Mouse (Mus musculus) liver (tissue): ENCODE data around the gene Wnt2b.

Experiments used
- DNase-seq: peaks from one replicate; pipeline ENCODE4 v3.0.0-alpha.2; 2020; ENCODE audit warnings: mixed read lengths

Wnt2b gene

DNA sequence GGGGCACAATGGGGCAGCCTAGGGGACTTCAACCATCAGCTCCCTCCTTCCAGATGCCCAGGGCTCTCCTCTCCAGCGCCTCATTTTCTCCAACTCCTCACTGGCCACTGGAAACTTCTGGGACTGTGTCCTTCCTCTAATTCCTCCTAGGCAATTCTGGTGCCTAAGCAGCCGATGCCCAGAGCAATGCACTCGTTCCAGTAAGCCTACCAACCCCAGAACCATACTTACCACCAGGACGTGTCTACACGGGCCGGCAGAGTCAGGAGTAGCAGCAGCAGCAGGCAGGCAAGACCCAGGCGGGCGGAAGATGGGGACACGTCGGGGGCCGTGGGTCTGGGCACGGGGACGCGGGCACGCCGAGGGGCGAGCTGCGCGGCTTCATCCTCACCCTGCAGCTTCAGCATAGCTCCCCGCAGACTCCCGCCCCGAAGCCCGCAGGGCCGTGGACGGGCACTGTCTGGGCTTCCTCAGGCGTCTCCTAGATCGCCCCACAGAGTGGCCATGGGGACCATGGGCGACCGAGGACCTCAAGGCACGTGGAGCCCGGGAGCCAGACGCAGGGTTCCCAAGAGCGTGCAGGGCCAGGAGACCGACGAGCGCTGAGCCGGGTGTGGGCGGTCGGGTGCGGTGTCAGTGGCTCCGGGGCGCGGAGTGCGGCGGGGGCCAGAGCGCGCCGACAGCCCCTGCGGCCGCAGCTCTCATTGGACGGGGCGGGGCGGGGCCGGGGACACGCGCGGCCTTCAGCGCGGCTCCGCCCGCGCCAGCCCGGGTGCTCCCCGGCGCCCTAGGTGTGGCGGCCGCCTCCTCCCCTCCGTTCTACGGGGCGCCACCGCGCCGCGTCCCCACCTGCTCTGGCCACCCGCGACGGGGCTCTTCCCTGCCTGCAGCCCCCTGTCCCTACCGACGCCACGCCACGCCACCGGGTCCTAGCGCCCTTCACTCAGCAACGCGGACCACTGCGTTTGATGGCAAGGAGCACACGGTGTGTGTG lies at the start of gene Wnt2b:
Wnt2b (minus strand) TSS at position 856 of the 994 bp plus-strand sequence.
- DNase-seq: no peak

DNA sequence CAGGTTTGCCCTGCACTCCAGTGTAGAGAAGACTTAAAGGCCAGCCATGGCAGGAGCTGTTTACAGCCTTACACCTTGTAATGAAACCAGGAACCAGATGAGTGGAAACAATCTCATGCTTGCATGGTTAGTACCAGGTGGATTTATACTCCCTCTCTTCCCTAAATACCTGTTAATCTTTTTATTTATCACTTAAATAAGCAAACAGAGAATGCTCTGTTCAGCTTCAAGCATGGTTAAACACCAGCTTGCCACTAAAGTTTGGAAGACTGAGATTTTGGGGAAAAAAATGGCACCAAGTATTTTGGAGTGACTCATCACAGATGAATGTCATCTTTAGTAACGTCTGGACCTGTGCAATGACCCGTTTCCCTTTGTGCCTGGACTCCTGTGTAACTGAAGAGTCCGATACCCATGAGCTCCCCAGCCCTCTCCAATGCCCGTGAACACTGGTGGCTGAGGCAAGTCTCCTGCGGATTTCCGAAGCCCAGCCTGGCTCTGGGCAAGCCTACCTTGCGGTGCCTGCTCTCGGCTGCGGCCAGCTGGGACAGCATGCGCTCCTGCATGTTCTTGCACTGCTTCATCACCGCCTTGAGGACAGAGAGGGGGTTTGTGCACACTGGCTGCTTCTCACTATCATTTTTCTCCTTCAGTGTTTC lies 49.1 kb upstream of the Wnt2b start:
- DNase-seq: no peak

DNA sequence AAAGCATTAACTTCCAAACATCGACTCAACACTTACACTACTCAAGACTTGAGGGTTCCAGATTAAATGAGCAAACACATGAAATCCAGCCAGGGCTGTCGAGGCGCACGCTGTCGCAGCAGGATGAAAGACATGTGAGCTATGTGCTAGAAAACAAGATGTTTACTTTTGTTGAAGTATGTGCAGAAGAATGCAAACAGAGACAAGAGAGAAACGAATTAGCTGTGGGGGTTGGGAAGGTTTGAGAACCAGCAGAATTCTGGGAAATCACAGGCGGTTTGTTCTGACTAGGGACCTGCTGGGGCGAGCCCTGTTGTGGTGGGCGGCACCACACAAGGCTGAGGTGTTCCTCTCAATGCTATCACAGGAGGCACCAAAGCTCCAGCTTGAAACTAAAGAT lies 46.3 kb upstream of the Wnt2b start:
- no peak for DNase-seq

DNA sequence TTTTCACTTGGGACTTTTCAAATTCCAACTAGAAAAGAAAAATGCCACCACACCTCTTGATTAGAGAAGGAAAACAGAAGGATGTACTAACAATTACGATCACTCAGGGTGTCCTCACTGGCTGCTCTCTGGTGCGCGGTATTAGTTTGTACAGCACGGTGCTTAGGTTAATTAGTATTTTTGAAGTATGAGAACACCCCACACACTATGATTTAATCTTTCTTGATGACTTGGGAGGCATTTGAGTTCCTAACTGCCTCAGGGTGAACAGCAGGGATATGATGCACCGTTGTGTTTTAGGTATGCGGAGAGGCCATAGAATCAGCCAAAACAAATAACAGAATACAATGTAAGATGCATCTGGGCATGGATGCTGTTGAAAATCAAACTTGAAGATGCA lies 44.4 kb upstream of the Wnt2b start:
- DNase-seq: no peak

DNA sequence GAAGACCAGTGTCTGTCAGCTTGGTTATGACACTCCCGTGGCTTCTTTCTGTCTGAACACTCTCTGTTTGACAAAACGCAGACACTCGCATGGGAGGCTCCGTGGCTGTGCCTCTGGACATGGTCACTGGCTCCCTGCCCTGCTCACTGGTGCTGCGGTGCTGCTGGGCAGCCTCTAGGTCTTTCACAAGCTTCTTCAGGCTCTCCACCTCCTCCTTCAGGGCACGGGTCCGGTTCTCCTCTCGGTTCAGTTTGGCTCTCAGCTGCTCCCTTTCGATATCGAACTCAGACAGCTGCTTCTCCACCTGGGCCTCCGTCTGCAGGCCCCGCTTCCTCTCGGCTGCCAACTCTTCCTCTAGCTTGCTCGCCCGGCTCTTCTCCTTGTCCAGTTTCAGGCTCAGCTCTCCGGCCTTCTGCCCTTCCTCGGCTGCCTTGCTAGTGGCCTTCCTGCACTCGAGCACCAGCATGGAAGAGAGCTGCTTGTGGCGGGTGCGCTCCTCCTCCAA lies 43.9 kb upstream of the Wnt2b start:
- no peak for DNase-seq

DNA sequence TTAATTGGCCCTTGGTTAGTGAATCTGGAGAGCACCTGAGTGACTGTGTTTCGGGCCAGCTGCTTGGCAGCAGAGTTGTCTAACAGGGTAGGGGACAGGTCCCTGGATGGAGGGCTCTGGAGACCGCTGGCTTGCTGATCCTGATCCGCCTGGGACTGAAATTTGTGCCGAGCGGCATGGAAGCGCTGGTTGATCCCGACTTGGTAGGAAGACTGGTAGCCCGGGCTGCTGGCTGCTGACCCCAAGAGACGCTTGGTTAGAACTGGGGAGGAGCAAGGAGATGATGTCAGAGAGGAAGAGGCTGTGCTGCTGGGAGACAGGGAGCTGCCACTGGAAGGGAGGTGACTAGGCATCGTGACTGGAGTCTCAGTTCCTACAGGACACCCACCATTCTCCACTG lies 43.3 kb upstream of the Wnt2b start:
- no peak for DNase-seq

DNA sequence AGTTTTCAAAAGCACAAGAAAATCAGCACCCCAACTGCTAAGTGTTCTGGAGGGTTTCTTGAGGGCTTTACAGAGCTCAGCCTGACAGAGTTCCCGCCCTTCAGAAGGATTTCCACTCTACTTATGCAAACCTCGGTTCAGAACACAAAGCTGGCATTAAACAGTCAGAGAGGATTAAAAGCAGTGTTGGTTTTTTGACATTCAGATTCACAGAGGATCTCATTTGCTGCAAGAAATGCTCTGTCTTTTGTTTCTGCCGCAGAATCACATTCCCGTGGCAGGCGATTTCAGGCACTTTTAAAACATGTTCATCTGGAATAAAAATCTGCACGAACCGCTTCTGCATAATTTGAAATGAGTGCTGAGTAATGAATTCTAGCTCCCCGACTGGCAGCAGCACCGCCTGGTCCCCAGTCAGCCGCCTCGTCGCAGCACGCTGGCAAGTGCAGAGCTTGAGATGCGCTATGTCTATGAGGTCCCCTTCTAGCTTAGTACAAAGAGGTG lies 42.3 kb upstream of the Wnt2b start:
- DNase-seq: no peak

DNA sequence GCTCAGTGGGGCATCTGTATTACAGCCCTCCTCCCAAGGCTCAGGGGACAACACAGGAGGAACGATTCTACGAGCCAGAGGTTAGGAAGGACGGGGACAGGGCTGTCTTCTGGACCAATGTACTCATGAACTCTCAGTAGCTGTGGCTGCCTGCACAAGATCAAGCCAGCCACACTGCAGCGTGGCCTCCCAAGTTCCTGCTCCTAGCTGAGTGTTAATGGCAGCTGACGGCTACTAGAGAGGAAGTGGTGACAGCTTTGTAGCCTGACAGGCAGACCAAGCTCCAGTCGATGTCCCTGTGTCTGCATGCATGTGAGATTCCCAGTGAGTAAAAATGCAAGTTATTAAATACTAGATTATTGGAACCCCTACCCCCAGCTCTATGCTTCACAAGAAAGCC lies 39.7 kb upstream of the Wnt2b start:
- DNase-seq: no peak

DNA sequence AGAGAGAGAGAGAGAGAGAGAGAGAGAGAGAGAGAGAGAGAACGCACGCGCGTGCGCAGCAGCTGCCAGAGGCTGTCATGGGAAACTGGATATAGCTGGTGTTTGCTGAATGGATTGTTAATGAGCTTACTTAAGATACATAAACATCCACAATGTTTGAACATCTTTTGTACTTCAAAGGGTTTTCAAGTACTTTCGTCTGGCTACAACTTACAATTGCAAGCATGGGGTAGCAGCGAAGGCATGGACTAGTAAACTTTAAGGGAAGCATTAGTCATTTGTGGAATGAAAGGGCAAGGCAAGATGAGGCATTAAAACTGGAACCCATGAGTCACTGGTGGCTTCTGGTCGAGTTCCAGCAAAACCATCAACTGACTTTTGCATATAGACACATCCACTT lies 38.8 kb upstream of the Wnt2b start:
- no peak for DNase-seq

DNA sequence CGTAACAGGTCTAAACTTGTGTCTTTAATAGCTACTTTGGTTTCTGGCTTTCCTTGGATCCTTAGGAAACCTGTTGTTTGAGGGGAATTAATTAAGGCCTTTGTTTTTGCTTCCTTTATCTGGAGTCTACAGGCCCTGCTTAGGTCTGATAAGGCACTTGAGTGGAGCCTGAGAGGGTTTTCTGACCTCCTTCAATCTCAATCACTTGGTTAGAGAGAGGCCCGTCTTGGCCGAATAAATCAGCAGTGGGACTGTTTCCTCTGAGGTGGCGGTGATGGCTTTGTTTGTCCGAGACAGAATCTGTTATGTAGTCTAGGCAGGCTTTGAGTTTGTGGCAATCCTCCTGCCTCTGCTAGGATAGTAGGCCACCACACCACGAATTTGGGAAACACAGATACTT lies 35.8 kb upstream of the Wnt2b start:
- no peak for DNase-seq

DNA sequence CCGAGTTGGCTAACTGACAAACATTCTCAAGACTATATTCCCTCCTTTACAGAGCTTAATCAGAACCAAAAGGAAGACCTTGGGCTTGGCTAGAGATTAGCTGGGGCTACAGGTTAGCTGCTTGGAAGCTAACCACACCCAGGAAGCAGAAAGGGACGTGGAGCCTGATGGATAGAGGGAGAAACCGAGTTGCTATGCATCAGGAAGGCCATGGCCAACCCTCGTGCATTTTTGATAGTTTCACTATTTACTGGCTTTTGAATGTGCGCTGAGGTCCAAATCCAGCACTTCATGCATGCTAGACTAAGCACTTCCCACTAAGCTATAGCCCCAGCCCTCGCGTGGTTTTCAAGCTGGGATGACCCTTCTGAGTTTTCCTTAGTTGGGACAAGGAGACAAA lies 34.0 kb upstream of the Wnt2b start:
- DNase-seq: no peak

DNA sequence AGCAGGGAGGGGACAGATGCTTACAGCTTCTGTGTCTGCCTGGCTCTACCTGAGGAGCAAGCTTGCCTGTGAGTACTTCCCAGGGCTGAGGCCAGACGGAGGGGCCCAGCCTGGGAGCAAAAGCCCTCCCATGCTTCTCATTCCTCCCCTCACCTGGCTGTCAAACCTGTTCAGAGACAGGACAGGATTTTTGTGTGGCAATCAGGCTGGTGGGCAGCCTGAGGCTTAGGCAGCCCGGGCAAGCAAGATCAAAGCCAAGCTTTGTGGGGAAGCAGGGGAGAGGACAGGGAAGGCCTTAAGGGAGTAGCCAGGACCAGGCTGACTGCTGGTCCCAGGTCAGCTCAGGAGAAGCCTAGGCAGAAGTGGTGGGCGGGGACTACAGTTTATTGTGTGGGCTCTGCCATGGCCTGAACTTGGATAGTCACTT lies 32.7 kb upstream of the Wnt2b start:
- no peak for DNase-seq

DNA sequence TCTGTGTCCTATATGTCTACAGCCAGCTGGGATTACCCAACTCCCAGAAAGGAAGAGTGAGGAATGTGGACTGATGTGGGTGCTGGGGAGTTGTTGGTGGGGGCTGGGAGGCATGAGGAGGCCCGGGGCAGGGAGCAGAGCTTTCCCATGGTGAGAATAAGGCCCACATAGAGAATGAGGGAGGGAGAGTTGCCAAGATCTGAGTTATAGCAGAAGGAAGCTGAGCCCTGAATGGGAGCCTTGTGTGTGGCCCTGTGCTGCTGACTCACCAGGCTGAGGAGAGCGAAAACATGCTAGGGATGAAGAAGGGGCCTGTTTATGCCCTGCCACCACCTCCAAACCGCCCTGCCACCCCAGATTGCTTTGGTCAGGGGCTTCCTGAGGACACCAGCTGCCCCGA lies 32.1 kb upstream of the Wnt2b start:
- DNase-seq: no peak

DNA sequence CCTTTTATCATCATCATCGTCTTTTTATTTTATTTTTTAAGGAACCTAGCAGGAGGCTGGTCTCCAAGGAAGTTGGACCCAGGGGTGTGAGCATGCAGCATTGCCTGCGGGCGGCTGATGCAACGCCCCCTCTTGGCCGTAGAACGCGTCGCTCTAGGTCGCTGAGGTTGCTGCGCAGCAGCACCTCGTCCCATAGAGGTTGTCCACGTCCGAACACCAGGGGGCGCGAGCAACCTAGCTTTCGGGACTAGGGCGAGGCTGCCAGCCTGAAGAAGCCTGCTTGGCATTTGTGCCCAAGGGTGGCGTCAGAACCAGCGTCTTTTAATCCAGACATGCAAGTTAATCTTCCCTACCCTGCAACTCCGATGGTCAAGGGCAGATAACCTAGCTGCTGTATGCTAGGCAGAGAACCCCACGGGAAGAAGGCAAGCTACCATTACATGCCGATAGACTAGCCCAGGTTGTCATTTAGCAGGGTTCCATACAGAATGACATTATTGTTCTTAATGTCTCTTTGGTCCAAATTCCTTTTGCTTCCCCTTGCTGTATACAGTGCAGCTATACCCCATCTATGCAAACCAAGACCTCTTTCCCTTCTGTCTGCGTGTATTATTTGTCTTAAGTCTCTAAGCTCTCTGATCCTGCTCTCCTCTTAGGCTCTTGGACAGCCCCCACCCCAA lies 31.1 kb upstream of the Wnt2b start:
- peak; percentile 84 for DNase-seq

DNA sequence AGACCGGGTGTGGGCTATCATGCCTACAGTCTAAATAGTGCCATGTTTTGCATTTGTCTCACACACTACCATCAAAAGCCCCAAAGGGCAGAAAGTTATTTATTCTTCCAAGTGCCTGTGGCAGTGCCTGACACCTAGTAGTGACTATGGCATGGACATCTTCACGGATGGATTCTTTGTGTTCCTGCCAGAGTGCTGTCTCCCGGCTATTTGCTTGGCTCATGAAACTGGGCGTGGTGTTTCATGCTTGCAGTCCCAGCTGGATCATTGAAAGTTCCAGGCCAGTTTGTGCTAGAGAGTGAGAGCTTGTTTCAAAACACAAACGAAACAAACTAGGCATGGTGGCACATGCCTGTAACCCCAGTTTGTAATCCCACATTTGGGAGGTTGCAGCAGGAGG lies 30.0 kb upstream of the Wnt2b start:
- no peak for DNase-seq

DNA sequence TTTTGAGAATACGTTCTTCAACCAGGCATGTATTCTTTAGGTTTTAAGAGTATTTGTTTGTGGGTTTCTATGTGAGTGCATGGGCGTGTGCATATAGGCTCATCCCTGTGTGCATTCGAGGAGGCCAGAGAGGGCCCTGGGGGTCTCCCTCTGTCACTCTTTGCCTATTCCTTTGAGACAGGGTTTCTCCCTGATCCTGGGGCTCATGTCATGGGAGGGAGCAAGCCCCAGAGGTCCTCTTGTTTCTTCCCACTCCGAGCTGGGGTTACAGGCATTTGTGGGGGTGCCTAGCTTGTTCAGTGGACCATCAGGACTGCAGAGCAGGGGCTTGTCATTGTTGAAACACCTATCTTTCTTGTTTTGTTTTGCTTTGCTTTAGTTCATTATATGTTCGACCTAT lies 26.2 kb upstream of the Wnt2b start:
- DNase-seq: no peak

DNA sequence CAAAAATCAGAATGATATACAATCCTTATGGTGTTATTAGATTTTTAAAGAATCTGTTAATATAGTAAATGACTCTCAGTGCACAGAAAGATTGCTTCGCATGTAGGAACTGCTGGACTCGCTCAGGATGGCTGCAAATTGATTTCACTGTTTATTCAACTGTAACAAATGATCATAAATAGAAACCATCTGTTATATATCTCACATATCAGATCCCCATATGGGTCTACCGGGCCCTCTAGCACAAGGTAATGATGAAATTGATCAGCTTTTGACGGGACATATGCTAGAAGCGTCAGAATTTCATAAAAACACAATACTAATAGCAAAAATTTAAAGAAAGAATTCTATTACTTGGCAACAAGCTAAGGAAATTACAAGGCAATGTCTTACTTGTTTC lies 18.0 kb upstream of the Wnt2b start:
- DNase-seq: no peak

DNA sequence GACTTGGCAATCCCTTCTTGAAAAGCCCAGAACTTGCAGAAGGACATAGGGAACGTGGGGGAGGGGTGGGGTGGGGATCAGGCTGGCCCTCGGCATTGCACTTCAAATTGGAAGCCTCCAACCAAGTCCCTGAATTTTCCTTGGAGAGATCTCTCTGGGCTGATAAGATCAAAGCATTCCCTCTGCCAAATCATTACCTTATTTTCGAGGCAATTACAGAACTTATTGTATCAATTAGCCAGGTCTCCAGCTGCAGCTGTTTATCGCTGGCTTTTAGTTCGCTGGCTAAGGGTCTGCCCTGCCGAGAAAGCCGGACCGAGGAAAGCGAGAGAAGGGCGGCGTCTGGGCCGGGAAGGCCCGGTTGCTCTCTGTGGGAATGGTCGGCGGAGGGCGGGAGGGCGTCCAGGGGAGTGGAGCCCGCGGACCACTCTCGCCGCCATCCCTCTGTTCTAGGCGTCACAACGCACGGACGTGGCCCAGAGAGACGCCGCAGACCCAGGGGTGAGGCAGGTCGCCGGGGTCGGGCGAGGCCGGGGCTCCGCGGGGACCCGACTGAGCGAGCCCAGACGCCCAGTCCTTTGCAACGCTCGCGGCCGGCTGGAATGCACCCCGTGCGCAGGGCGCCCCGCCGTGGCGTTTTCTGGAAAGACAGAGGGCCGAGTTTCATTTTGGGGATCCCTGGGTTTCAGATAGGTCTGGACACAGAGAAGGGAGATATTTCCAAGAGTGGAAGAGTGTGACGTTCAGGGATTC lies 6.0 kb upstream of the Wnt2b start:
- peak; percentile 74 for DNase-seq

DNA sequence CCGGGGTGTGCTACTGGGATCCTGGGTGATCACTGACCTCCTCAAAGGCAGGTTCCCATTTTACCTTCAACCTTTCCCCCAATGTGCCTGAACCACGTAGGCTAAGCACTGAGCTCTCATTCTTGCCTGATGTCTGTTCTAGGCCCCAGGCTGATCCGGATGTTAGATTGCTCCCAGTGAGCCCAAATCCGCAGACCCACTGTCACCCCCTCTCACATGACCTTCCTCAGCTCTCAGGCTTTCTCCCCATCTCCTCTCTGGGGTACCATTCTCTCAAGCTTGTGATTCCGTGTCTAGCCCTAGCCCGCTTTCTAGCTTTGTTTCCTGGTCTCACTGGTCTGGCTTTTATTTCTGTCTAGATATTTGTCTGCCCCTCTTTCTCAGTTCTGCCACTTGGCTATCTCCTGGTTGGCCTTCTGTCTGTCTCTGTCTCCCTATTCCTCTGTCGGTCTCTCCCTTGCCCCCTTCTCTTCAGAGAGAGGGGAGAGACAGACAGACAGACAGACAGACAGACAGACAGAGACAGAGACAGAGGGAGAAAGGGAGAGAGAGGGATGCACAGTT lies 4.4 kb upstream of the Wnt2b start:
- DNase-seq: no peak

DNA sequence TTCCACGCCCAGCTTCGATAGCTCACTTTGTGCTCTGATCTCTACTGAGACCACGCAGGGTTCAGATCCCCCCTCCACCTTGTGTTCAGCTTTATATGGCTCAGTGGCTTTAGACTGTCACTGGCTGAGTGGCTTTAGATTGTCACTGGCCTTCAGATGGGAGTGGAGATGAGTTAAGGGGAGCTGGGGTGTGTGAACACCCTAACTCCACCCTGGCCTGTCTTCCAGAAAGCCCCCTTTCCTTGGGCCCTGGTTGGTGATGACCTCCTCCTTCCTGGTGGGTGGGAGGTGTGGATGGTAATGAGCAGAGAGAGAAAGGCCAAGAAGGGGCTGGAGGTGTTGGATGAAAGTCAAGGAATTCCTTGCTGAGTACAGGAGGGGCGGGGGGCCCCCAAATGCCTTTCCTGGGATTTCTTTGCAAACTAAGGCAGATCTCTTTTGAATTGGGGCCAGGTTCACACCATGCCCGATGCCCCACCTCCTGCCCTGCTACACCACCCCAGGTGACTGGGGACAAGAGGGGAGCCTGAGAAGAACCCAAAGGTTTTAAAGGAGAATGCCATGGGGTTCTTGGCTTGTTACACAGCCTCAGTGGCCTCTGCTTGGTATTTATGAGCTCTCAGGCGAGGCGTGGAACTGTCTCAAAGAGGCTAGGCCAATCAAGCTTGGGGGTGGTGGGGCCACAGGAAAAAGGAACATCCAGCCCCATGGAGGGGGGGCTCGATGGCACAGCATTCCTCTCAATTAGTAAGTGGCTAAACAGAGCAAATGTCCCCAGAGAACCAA lies 3.5 kb upstream of the Wnt2b start:
- no peak for DNase-seq
